Mouse (Mus musculus) hindbrain, embryonic 13.5 days (tissue): ENCODE results near the gene Grid1. TPM values are rescaled to one million over a fixed set of nuclear protein-coding genes. Genes with fewer than 3 reads are reported as not detected.

Source experiments
- ATAC-seq: fragments of 200-750 bp; cut with Nextera tagmentation; 2 replicates; pipeline ENCODE4 v1.8.0; 2017; ENCODE audit warnings: moderate TSS enrichment; ENCODE audit not compliant: low FRiP score
- H3K27ac ChIP-seq: fragments of 300-500 bp; sonication (generic); 2 replicates; pipeline ENCODE4 v1.5.1; 2015; ENCODE audit warnings: inconsistent platforms, mild to moderate bottlenecking, moderate library complexity
- H3K27me3 ChIP-seq: fragments of 300-500 bp; sonication (generic); 2 replicates; pipeline ENCODE4 v1.6.1; 2015; ENCODE audit warnings: mild to moderate bottlenecking, inconsistent platforms
- H3K36me3 ChIP-seq: fragments of 300-500 bp; sonication (generic); 2 replicates; pipeline ENCODE4 v1.6.1; 2015; ENCODE audit warnings: mild to moderate bottlenecking, inconsistent platforms
- H3K4me1 ChIP-seq: fragments of 300-500 bp; sonication (generic); replicated peaks from 2 replicates; pipeline ENCODE4 v1.6.1; 2015; ENCODE audit warnings: inconsistent platforms
- H3K4me2 ChIP-seq: fragments of 300-500 bp; sonication (generic); 2 replicates; pipeline ENCODE4 v1.6.1; 2015; ENCODE audit warnings: inconsistent platforms, mild to moderate bottlenecking, moderate library complexity
- H3K4me3 ChIP-seq: fragments of 300-500 bp; sonication (generic); 2 replicates; pipeline ENCODE4 v1.5.1; 2015; ENCODE audit warnings: mild to moderate bottlenecking, inconsistent platforms
- H3K9ac ChIP-seq: fragments of 300-500 bp; sonication (generic); 2 replicates; pipeline ENCODE4 v1.6.1; 2015; ENCODE audit warnings: mild to moderate bottlenecking, inconsistent platforms
- H3K9me3 ChIP-seq: fragments of 300-500 bp; sonication (generic); 2 replicates; pipeline ENCODE4 v1.6.1; 2016; ENCODE audit warnings: inconsistent platforms
- WGBS: fragments of 180-500 bp; shearing (Covaris S2); methylation state at CpG from one replicate; pipeline ENCODE4 v1.1.7; 2015; 5-methylcytosine and 5-hydroxymethylcytosine counted together
- polyA plus RNA-seq: library from polyadenylated mRNA; unstranded; fragments of >200 nt; fragmentation: Nextera tagmentation; extraction: Ambion mirVana; gene quantifications from 2 replicates; pipeline ENCODE4 v1.2.1, GENCODE M21; 2015

Grid1 gene
- polyA plus RNA-seq, 1 experiment from 2014 or later = 3.5 TPM

DNA sequence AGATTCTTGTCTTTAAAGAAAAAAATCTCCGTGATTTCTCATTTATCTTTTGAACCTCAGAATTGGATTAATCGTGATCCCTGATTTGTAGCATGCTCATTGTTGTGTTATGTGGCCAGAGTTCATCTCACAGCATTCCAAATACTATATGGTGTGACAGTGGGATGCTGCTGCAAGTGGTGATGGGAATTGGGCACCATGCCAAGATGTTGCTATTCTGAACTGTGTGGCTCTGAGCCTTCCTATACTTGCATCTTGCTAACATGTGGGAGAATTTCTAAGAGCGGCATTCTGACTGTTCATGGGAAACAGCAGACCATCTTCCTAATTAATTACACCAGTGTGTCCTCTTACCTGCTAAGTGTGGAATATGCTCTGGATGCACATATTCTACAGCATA is 332.5 kb downstream of the Grid1 start:
- Histone ChIP-seq H3K4me3 (no peak overlapping the region), H3K27me3 (no peaks in the 10 kb centered on the region), H3K36me3 (no peaks in the 10 kb centered on the region), H3K4me1 (no peaks in the 10 kb centered on the region), H3K27ac (no peak overlapping the region), H3K4me2 (no peak overlapping the region), H3K9me3 (no peaks in the 10 kb centered on the region), H3K9ac (no peak overlapping the region)
- WGBS = 71% methylated on average over 3 of the region's 3 CpGs
- peak; percentile 66; the same call in 1 of the 2 replicates for ATAC-seq

DNA sequence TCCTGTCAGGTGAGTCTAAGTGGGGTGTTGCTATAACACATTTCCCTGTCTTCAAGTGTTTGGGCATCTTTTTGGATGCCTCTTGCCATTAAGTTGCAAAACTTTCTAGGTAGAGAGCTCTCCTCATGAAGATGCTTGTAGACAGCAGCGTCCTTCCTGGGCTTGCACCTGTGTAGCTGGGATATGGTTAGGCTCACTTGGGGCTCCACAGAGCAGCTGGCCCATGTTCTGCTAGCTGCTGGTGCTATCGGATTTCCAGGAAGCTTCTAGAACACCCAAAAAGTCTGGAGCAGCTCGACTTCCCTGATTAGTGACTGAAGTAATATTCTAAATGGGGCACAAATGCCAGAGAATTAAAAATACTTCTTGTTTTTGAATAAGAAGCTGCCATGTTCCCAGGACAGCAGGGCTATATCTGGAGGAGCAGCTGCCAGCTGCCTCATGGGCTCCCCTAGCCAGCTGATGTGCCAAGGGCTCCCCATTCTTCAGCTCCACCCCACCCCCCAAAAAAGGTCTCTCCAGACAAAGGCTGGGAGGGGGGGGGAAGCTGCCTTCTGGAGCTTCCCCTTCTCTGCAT is 333.9 kb downstream of the Grid1 start:
- H3K9me3 ChIP-seq = no peaks in the 10 kb centered on the region
- H3K4me1 ChIP-seq = no peaks in the 10 kb centered on the region
- WGBS = 74% methylated on average over 3 of the region's 3 CpGs
- H3K27me3 ChIP-seq = no peaks in the 10 kb centered on the region
- H3K27ac ChIP-seq = no peak overlapping the region
- H3K36me3 ChIP-seq = no peaks in the 10 kb centered on the region
- no peak overlapping the region for H3K4me3 ChIP-seq
- no peak overlapping the region for H3K9ac ChIP-seq
- H3K4me2 ChIP-seq = no peak overlapping the region
- ATAC-seq = no peak

DNA sequence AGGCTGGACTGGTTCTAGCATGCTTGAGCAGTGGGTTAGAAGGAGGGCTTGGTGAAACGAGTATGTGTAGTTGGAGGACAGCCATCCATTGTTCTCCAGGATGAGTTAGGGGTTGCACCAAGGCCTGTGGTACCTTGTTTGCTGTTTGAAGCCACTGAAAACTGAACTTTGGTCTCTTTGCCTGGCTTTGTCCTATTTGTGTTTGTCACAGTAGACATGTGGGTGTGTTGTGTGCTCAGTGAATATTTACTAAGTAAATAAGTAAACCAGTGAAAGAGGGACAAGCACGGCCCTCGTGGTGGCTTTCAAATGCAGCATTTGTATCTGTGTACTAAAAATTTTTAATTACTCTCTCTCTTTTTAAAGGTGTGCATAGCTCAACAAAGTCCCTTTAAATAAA is 334.5 kb downstream of the Grid1 start:
- H3K9ac ChIP-seq = no peak overlapping the region
- H3K9me3 ChIP-seq = no peaks in the 10 kb centered on the region
- H3K27me3 ChIP-seq = no peaks in the 10 kb centered on the region
- H3K4me3 ChIP-seq = no peak overlapping the region
- no peak overlapping the region for H3K4me2 ChIP-seq
- WGBS = 65% methylated on average over 3 of the region's 3 CpGs
- ATAC-seq = no peak
- H3K27ac ChIP-seq = no peak overlapping the region
- no peaks in the 10 kb centered on the region; the same call in 1 of the 2 replicates for H3K4me1 ChIP-seq
- no peaks in the 10 kb centered on the region for H3K36me3 ChIP-seq

DNA sequence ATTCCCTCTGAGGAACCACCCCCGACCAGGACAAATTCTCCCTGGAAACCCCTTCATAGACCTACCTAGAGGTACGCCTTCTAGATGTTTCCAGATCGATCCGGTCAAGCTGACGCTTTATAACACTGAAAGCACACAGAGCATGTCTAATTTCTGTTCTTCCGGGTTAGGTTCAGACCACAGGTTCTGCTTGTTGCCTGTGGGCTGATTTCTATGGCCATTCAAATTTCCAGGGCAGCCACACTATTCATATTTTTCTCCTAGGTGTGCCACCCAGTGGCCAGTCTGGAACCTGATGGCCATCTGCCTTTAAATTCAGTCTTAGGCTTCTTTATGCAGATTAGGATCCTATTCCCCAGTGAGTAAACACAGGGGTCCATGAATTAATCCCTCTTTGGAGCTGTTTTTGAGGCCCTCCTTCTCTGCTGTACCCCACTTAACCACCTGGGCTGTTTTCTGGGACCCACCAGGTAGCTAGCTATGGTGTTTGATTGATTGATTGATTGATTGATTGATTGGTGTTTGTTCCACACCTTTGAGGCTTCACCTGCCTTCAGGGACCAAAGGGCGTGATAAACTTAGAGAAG is 337.3 kb downstream of the Grid1 start:
- Histone ChIP-seq H3K27me3 (no peaks in the 10 kb centered on the region), H3K27ac (no peak overlapping the region), H3K9ac (no peak overlapping the region), H3K4me1 (no peaks in the 10 kb centered on the region; the same call in 1 of the 2 replicates), H3K4me2 (no peak overlapping the region), H3K4me3 (no peak overlapping the region), H3K9me3 (no peaks in the 10 kb centered on the region), H3K36me3 (no peaks in the 10 kb centered on the region)
- WGBS = 74% methylated on average over 7 of the region's 7 CpGs
- ATAC-seq = 0 out of 2 replicates have a peak, but pooled peaks have one; percentile 23

DNA sequence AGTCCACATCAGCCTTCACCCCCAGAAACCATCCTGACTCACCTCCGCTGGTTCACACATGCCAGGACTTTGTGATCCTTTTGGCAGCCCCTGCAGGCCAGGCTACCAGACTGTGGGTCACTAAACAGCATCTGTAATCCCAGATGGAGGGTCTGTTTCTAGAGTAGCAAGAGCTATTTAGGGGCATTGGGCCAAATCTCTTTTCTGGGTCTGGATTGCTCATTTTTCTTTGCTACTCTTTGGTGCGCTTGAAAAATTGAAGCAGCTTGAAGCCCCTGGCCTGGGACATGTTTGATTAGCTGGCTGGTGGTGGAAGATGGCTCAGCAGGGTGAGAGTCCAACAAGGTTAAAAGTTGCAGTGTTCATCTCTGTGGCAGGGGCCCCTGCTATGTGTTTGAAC is 339.4 kb downstream of the Grid1 start:
- no peak overlapping the region for H3K27ac ChIP-seq
- H3K4me3 ChIP-seq = no peak overlapping the region
- no peaks in the 10 kb centered on the region for H3K9me3 ChIP-seq
- no peak overlapping the region for H3K4me2 ChIP-seq
- H3K36me3 ChIP-seq = no peaks in the 10 kb centered on the region
- H3K27me3 ChIP-seq = no peaks in the 10 kb centered on the region
- H3K9ac ChIP-seq = no peak overlapping the region
- 78% methylated on average over 2 of the region's 2 CpGs for WGBS
- H3K4me1 ChIP-seq = no peaks in the 10 kb centered on the region; the same call in 1 of the 2 replicates
- ATAC-seq = peak; percentile 41; the same call in 1 of the 2 replicates

DNA sequence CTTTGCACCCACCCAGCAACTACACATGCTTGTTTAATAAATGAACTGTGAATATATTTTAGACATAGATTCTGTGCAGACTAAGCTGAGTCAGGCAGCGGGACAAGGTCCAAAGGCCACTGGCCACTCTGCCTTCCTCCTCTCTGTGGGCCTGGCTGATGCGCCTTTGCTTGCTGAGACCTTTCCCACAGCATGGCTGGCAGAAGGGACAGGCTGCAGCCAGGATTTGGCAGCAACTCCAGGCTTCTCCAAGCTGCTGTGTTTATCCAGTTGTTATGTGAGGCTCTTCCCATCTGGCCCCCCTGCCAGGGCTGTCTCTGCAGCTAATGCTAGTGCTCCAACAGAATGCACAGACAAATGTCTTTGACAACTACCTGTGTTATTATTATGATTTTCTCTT is 347.5 kb downstream of the Grid1 start:
- Histone ChIP-seq H3K4me1 (no peaks in the 10 kb centered on the region), H3K27me3 (no peaks in the 10 kb centered on the region), H3K4me2 (no peak overlapping the region), H3K36me3 (no peaks in the 10 kb centered on the region), H3K9ac (no peak overlapping the region), H3K27ac (no peak overlapping the region), H3K9me3 (no peaks in the 10 kb centered on the region), H3K4me3 (no peak overlapping the region)
- peak; percentile 43; the same call in 1 of the 2 replicates for ATAC-seq
- WGBS = 93% methylated on average over 2 of the region's 2 CpGs

DNA sequence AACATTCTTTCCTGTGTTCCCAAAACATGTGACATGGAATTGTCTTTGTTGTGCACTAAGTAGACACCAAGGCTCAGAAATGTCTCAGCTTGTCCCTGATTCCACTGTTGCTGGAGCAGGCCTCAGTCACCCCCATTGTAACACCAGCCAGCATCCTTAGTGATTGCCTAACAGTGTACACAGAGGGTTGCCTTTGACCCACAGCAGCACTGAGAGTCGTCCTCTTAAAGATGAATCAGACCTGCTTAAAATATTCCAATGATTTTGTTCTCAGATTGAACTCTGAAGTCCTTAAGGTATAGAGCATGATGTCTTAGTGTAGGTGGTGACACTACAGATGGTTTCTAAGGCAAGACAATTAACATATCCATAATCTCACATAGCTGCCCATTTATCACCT is 354.0 kb downstream of the Grid1 start:
- Histone ChIP-seq H3K4me2 (no peak overlapping the region), H3K4me1 (no peaks in the 10 kb centered on the region), H3K9ac (no peak overlapping the region), H3K36me3 (no peaks in the 10 kb centered on the region), H3K27ac (no peak overlapping the region), H3K27me3 (no peaks in the 10 kb centered on the region), H3K9me3 (no peaks in the 10 kb centered on the region), H3K4me3 (no peak overlapping the region)
- 73% methylated on average over 1 of the region's 1 CpGs for WGBS
- ATAC-seq = no peak

DNA sequence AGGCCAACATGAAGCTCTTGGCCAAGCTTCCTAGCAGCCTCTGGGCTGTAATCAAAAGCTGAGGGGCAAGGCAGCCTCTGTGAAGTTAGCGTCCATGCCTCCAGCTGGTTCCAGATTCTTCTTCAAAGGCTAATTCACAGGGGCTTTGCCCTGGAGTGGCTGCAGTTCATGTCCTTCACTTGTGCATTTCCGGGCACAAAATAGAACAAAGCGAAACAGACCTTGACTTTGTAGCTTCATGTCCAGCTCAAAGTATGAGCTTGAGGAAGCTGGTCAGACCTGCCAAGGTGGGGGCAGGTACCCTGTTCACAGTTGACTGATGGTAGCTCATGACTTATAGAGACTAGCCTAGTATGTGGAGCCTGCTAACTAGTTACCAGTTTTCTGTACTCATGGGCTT is 356.1 kb downstream of the Grid1 start:
- 88% methylated on average over 3 of the region's 3 CpGs for WGBS
- ATAC-seq = no peak
- Histone ChIP-seq H3K4me3 (no peak overlapping the region), H3K27ac (no peak overlapping the region), H3K27me3 (no peaks in the 10 kb centered on the region), H3K36me3 (no peaks in the 10 kb centered on the region), H3K4me2 (no peak overlapping the region), H3K9ac (no peak overlapping the region), H3K4me1 (no peaks in the 10 kb centered on the region), H3K9me3 (no peaks in the 10 kb centered on the region)

DNA sequence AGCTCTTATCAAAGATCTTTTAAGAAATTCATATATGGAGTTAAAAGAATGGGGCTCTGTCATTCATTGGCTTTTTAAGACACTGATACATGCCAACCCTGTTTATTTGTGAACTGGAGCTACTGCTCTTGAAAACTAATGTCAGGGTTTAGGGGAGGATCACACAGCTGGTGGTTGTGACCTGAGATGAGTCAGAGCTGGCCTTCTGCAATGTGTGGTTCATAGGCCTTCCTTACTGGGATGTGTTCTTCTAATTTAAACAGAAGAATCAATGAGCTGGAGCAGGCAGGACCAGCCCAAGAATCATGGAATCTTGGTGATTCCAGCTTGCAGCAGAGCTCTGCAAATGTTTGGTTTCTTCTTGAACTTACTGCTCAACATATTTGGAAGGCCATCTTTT is 359.2 kb downstream of the Grid1 start:
- Histone ChIP-seq H3K27me3 (no peaks in the 10 kb centered on the region), H3K4me3 (no peak overlapping the region), H3K36me3 (no peaks in the 10 kb centered on the region), H3K27ac (no peak overlapping the region), H3K4me1 (no peaks in the 10 kb centered on the region), H3K9me3 (no peaks in the 10 kb centered on the region), H3K4me2 (no peak overlapping the region), H3K9ac (no peak overlapping the region)
- no peak for ATAC-seq

DNA sequence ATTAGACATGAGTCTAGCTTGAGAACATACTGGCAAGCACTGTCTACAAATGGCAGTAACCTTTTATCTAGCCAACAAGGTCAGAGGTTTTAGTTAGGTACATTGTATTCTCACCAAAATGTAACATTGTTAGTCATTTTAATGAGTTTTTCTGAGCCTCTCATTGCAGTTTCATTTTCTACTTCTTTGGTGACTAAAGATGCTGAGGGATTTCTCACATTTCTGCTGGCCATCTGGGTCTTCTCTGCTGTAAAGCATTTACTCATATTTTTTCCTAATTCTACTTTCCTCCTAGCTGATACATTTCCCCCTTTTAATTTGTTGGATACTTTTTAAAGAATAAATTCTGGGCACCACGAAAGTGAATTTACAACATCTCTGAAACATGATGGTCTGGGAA is 365.5 kb downstream of the Grid1 start:
- no peak overlapping the region for H3K27ac ChIP-seq
- 83% methylated on average over 1 of the region's 1 CpGs for WGBS
- H3K9me3 ChIP-seq = no peaks in the 10 kb centered on the region
- H3K9ac ChIP-seq = no peak overlapping the region
- H3K4me1 ChIP-seq = no peaks in the 10 kb centered on the region
- no peaks in the 10 kb centered on the region for H3K27me3 ChIP-seq
- no peak for ATAC-seq
- H3K4me2 ChIP-seq = no peak overlapping the region
- no peak overlapping the region for H3K4me3 ChIP-seq
- H3K36me3 ChIP-seq = no peaks in the 10 kb centered on the region

DNA sequence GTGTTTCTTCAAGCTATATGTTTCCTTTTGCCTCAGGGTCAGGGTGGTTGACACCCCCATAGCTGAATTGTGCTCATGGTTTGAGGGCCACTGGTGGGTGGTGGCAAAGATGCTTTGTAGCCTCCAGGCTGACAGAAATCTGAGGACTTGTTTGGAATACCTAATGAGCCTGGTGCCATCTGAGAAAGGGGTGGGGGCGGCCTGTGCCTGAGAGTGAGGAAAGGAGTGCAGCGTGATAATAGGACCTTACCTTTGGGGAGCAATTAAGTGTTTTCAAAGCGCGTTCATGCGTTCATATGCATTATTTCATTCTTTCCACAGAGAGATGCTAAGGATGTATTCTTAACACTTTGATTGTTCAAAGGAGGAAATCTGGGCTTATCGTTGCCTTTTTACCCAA is 372.3 kb downstream of the Grid1 start:
- Histone ChIP-seq H3K27me3 (no peaks in the 10 kb centered on the region), H3K4me2 (no peak overlapping the region), H3K36me3 (no peaks in the 10 kb centered on the region), H3K9me3 (no peaks in the 10 kb centered on the region), H3K4me3 (no peak overlapping the region), H3K9ac (no peak overlapping the region), H3K27ac (0 out of 2 replicates have a peak overlapping the region, but pooled peaks have one; percentile 6), H3K4me1 (peaks cover 15% of the 10 kb centered on the region)
- peak; percentile 59; the same call in 1 of the 2 replicates for ATAC-seq
- 75% methylated on average over 6 of the region's 6 CpGs for WGBS

DNA sequence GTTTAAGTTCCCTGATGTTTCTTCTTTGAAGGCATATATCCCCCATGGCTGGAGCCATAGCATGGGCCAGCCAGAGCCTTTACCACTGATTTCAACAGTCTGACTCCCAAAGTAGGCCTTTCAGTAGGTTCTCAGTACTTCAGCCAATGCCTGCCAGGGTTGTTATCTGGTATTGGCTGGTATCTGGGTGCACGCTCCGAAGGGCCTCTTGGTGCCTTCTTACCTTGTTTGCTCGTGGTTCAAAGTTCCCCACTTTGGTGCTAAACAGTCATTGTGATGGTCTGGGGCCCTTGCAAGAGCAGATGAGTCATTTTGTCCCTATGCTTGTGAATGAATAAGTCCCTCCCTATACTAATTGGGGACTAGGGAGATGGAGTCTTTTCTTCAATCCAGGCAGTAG is 377.5 kb downstream of the Grid1 start:
- no peak overlapping the region for H3K4me3 ChIP-seq
- no peaks in the 10 kb centered on the region for H3K27me3 ChIP-seq
- ATAC-seq = no peak
- H3K9ac ChIP-seq = no peak overlapping the region
- no peaks in the 10 kb centered on the region for H3K9me3 ChIP-seq
- no peak overlapping the region for H3K27ac ChIP-seq
- WGBS = 91% methylated on average over 3 of the region's 3 CpGs
- no peaks in the 10 kb centered on the region for H3K36me3 ChIP-seq
- H3K4me2 ChIP-seq = no peak overlapping the region
- peaks cover 15% of the 10 kb centered on the region for H3K4me1 ChIP-seq

DNA sequence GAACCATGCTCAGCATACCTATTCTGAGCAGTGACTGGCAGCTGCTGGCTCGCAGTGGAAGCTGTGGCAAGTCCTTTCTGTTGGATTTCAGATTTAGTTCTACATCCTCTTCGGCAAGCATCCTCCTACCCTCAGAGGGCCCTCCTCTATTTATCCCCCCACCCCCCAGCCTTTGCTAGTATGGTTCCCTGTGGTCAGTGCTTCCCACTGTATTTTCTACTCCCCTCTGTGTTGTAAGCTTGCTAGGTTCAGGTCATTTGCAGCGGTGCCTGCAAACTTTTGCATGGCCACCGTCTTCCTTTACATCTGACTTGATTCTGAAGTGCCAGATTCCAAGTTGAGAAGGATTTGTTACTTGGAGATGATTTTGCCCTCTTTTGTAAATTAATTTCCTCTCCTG is 378.5 kb downstream of the Grid1 start:
- Histone ChIP-seq H3K27ac (0 out of 2 replicates have a peak overlapping the region, but pooled peaks have one; percentile 13), H3K4me2 (no peak overlapping the region), H3K4me1 (peaks cover 11% of the 10 kb centered on the region), H3K4me3 (no peak overlapping the region), H3K27me3 (no peaks in the 10 kb centered on the region), H3K9ac (no peak overlapping the region), H3K36me3 (no peaks in the 10 kb centered on the region), H3K9me3 (no peaks in the 10 kb centered on the region)
- 82% methylated on average over 4 of the region's 4 CpGs for WGBS
- 0 out of 2 replicates have a peak, but pooled peaks have one; percentile 39 for ATAC-seq
